Mouse (Mus musculus): Measurements from ENCODE around the gene Paxx.

DNA sequence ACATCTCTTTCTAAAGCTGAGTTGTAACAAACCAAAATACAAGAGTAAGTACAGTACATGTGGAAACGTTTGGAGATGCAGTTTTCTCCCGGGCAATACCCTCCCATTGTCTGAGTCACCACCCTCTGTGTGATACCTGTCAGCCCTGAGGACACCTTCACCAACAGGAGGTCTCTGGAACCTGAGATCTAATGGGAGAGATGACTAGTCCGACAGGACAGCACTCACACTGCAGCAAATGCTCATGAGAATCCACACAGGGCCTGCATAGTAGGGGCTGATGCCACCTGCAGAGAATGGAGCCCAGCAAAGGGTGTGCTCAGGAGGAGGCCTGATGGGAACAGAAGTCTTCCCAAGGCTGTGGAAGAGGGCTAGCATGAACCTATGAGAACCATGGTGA lies 513 bp upstream of the Paxx start:
- TF ChIP-seq POLR2A (IDR thresholded peaks at IDR 0.05; ENCODE audit: control insufficient read depth, low read depth, low read length) (no peak), CTCF (IDR thresholded peaks at IDR 0.05; ENCODE audit: control insufficient read depth, insufficient read depth, insufficient replicate concordance, low read depth, low read length) (no peak)

Data from testis, adult 2 months (tissue).